Mouse (Mus musculus) embryonic facial prominence, embryonic 15.5 days (tissue): ENCODE measurements around the gene Palld. TPM values are rescaled to one million over a fixed set of nuclear protein-coding genes. Genes with fewer than 3 reads are reported as not detected.

Source experiments
- ATAC-seq: fragments of 200-750 bp; cut with Nextera tagmentation; 2 replicates; pipeline ENCODE4 v1.8.0; 2017; ENCODE audit warnings: low read depth, moderate TSS enrichment; ENCODE audit not compliant: insufficient number of reproducible peaks, low FRiP score, low TSS enrichment
- H3K27ac ChIP-seq: fragments of 300-500 bp; sonication (generic); replicated peaks from 2 replicates; pipeline ENCODE4 v1.5.1; 2015; ENCODE audit warnings: mild to moderate bottlenecking, inconsistent platforms
- H3K27me3 ChIP-seq: fragments of 300-500 bp; sonication (generic); 2 replicates; pipeline ENCODE4 v1.6.1; 2015; ENCODE audit warnings: inconsistent platforms
- H3K36me3 ChIP-seq: fragments of 300-500 bp; sonication (generic); 2 replicates; pipeline ENCODE4 v1.6.1; 2015; ENCODE audit warnings: mild to moderate bottlenecking, inconsistent platforms
- H3K4me1 ChIP-seq: fragments of 300-500 bp; sonication (generic); 2 replicates; pipeline ENCODE4 v1.6.1; 2015; ENCODE audit warnings: inconsistent platforms
- H3K4me2 ChIP-seq: fragments of 300-500 bp; sonication (generic); replicated peaks from 2 replicates; pipeline ENCODE4 v1.6.1; 2015; ENCODE audit warnings: mild to moderate bottlenecking, inconsistent platforms
- H3K4me3 ChIP-seq: fragments of 300-500 bp; sonication (generic); replicated peaks from 2 replicates; pipeline ENCODE4 v1.5.1; 2015; ENCODE audit warnings: mild to moderate bottlenecking, inconsistent platforms
- H3K9ac ChIP-seq: fragments of 300-500 bp; sonication (generic); 2 replicates; pipeline ENCODE4 v1.6.1; 2015; ENCODE audit warnings: inconsistent platforms
- H3K9me3 ChIP-seq: fragments of 300-500 bp; sonication (generic); replicated peaks from 2 replicates; pipeline ENCODE4 v1.6.1; 2016; ENCODE audit warnings: inconsistent platforms
- WGBS: fragments of 180-500 bp; shearing (Covaris S2); methylation state at CpG from one replicate; pipeline ENCODE4 v1.1.7; 2015; 5-methylcytosine and 5-hydroxymethylcytosine counted together
- polyA plus RNA-seq: library from polyadenylated mRNA; unstranded; fragments of >200 nt; fragmentation: Nextera tagmentation; extraction: Ambion mirVana; gene quantifications from 2 replicates; pipeline ENCODE4 v1.2.1, GENCODE M21; 2015

Gene Palld
- polyA plus RNA-seq, 1 experiment from 2014 or later: 141 TPM

GRCm38 (mm10) chr8:61865365-61865764 is 37.1 kb downstream of the Palld start:
- Histone ChIP-seq H3K4me3 (no peak overlapping the region), H3K4me1 (no peaks in the 10 kb centered on the region), H3K4me2 (no peak overlapping the region), H3K27me3 (no peaks in the 10 kb centered on the region), H3K36me3 (no peaks in the 10 kb centered on the region), H3K9me3 (no peaks in the 10 kb centered on the region), H3K27ac (no peak overlapping the region), H3K9ac (no peak overlapping the region)
- 82% methylated on average over 7 of the region's 7 CpGs for WGBS
- no peak for ATAC-seq

GRCm38 (mm10) chr8:61851270-61851669 is 51.2 kb downstream of the Palld start:
- Histone ChIP-seq H3K27me3 (no peaks in the 10 kb centered on the region), H3K4me2 (no peak overlapping the region), H3K4me1 (no peaks in the 10 kb centered on the region), H3K4me3 (no peak overlapping the region), H3K9ac (no peak overlapping the region), H3K36me3 (no peaks in the 10 kb centered on the region), H3K9me3 (no peaks in the 10 kb centered on the region), H3K27ac (no peak overlapping the region)
- WGBS: 78% methylated on average over 4 of the region's 4 CpGs
- ATAC-seq: no peak

- Histone ChIP-seq H3K36me3 (no peaks in the 10 kb centered on the region), H3K4me3 (no peak overlapping the region), H3K9ac (no peak overlapping the region), H3K27ac (no peak overlapping the region), H3K4me1 (0 out of 2 replicates have a peak, but pooled peaks cover 2% of the 10 kb centered on the region), H3K4me2 (no peak overlapping the region), H3K27me3 (no peaks in the 10 kb centered on the region), H3K9me3 (no peaks in the 10 kb centered on the region)
- 32% methylated on average over 7 of the region's 7 CpGs for WGBS
- ATAC-seq: 0 out of 2 replicates have a peak, but pooled peaks have one; percentile 24
Measured at GRCm38 (mm10) chr8:61848581-61849162, 53.8 kb downstream of the Palld start.

GRCm38 (mm10) chr8:61847494-61847893 is 55.0 kb downstream of the Palld start:
- Histone ChIP-seq H3K4me2 (no peak overlapping the region), H3K9me3 (no peaks in the 10 kb centered on the region), H3K9ac (no peak overlapping the region), H3K4me3 (no peak overlapping the region), H3K27ac (no peak overlapping the region), H3K36me3 (no peaks in the 10 kb centered on the region), H3K4me1 (0 out of 2 replicates have a peak, but pooled peaks cover 3% of the 10 kb centered on the region), H3K27me3 (no peaks in the 10 kb centered on the region)
- no peak for ATAC-seq
- WGBS: 73% methylated on average over 5 of the region's 5 CpGs

- no peak overlapping the region for H3K4me2 ChIP-seq
- H3K27me3 ChIP-seq: no peaks in the 10 kb centered on the region
- no peaks in the 10 kb centered on the region for H3K36me3 ChIP-seq
- H3K4me3 ChIP-seq: no peak overlapping the region
- H3K27ac ChIP-seq: no peak overlapping the region
- WGBS: 57% methylated on average over 2 of the region's 2 CpGs
- 0 out of 2 replicates have a peak, but pooled peaks cover 3% of the 10 kb centered on the region for H3K4me1 ChIP-seq
- ATAC-seq: no peak
- H3K9me3 ChIP-seq: no peaks in the 10 kb centered on the region
- H3K9ac ChIP-seq: no peak overlapping the region
Measured at GRCm38 (mm10) chr8:61844992-61845391, 57.5 kb downstream of the Palld start.

- no peak overlapping the region for H3K4me3 ChIP-seq
- H3K36me3 ChIP-seq: no peaks in the 10 kb centered on the region
- H3K27ac ChIP-seq: 0 out of 2 replicates have a peak overlapping the region, but pooled peaks have one; percentile 30
- H3K9ac ChIP-seq: no peak overlapping the region
- H3K4me1 ChIP-seq: 0 out of 2 replicates have a peak, but pooled peaks cover 3% of the 10 kb centered on the region
- H3K9me3 ChIP-seq: no peaks in the 10 kb centered on the region
- ATAC-seq: peak; percentile 43; the same call in 1 of the 2 replicates
- WGBS: 23% methylated on average over 4 of the region's 4 CpGs
- peak overlapping the region; percentile 9; the same call in 1 of the 2 replicates for H3K4me2 ChIP-seq
- H3K27me3 ChIP-seq: no peaks in the 10 kb centered on the region
Measured at GRCm38 (mm10) chr8:61844575-61844974, 57.9 kb downstream of the Palld start.

GRCm38 (mm10) chr8:61843776-61844175 is 58.7 kb downstream of the Palld start:
- WGBS: 56% methylated on average over 8 of the region's 8 CpGs
- Histone ChIP-seq H3K4me2 (no peak overlapping the region), H3K27ac (0 out of 2 replicates have a peak overlapping the region, but pooled peaks have one; percentile 8), H3K36me3 (no peaks in the 10 kb centered on the region), H3K9ac (no peak overlapping the region), H3K4me3 (no peak overlapping the region), H3K4me1 (0 out of 2 replicates have a peak, but pooled peaks cover 3% of the 10 kb centered on the region), H3K9me3 (no peaks in the 10 kb centered on the region), H3K27me3 (no peaks in the 10 kb centered on the region)
- no peak for ATAC-seq

GRCm38 (mm10) chr8:61833211-61833610 is 69.3 kb downstream of the Palld start:
- H3K27me3 ChIP-seq: no peaks in the 10 kb centered on the region
- 91% methylated on average over 3 of the region's 3 CpGs for WGBS
- H3K4me1 ChIP-seq: no peaks in the 10 kb centered on the region
- H3K36me3 ChIP-seq: no peaks in the 10 kb centered on the region
- H3K27ac ChIP-seq: no peak overlapping the region
- ATAC-seq: no peak
- no peak overlapping the region for H3K9ac ChIP-seq
- no peak overlapping the region for H3K4me3 ChIP-seq
- no peak overlapping the region for H3K4me2 ChIP-seq
- H3K9me3 ChIP-seq: no peaks in the 10 kb centered on the region

GRCm38 (mm10) chr8:61831944-61832343 is 70.5 kb downstream of the Palld start:
- ATAC-seq: no peak
- Histone ChIP-seq H3K27me3 (no peaks in the 10 kb centered on the region), H3K9ac (no peak overlapping the region), H3K4me2 (no peak overlapping the region), H3K4me1 (no peaks in the 10 kb centered on the region), H3K9me3 (no peaks in the 10 kb centered on the region), H3K36me3 (no peaks in the 10 kb centered on the region), H3K4me3 (no peak overlapping the region), H3K27ac (no peak overlapping the region)
- 56% methylated on average over 4 of the region's 4 CpGs for WGBS

GRCm38 (mm10) chr8:61830821-61831220 is 71.7 kb downstream of the Palld start:
- no peaks in the 10 kb centered on the region for H3K27me3 ChIP-seq
- no peak overlapping the region for H3K9ac ChIP-seq
- 0 out of 2 replicates have a peak, but pooled peaks have one; percentile 34 for ATAC-seq
- no peaks in the 10 kb centered on the region for H3K9me3 ChIP-seq
- H3K4me1 ChIP-seq: no peaks in the 10 kb centered on the region
- WGBS: 16% methylated on average over 6 of the region's 6 CpGs
- no peak overlapping the region for H3K4me2 ChIP-seq
- no peaks in the 10 kb centered on the region for H3K36me3 ChIP-seq
- H3K4me3 ChIP-seq: no peak overlapping the region
- no peak overlapping the region for H3K27ac ChIP-seq

GRCm38 (mm10) chr8:61824563-61824962 is 77.9 kb downstream of the Palld start:
- H3K27me3 ChIP-seq: no peaks in the 10 kb centered on the region
- H3K4me2 ChIP-seq: no peak overlapping the region
- H3K36me3 ChIP-seq: no peaks in the 10 kb centered on the region
- WGBS: 90% methylated on average over 3 of the region's 3 CpGs
- no peak overlapping the region for H3K4me3 ChIP-seq
- H3K27ac ChIP-seq: no peak overlapping the region
- no peaks in the 10 kb centered on the region for H3K9me3 ChIP-seq
- H3K9ac ChIP-seq: no peak overlapping the region
- no peak for ATAC-seq
- peaks cover 17% of the 10 kb centered on the region for H3K4me1 ChIP-seq

- 31% methylated on average over 5 of the region's 5 CpGs for WGBS
- ATAC-seq: no peak
- H3K36me3 ChIP-seq: no peaks in the 10 kb centered on the region
- no peak overlapping the region for H3K9ac ChIP-seq
- no peaks in the 10 kb centered on the region for H3K9me3 ChIP-seq
- no peaks in the 10 kb centered on the region for H3K27me3 ChIP-seq
- peaks cover 17% of the 10 kb centered on the region for H3K4me1 ChIP-seq
- H3K27ac ChIP-seq: no peak overlapping the region; the same call in 1 of the 2 replicates
- no peak overlapping the region for H3K4me3 ChIP-seq
- no peak overlapping the region for H3K4me2 ChIP-seq
Measured at GRCm38 (mm10) chr8:61823157-61823556, 79.3 kb downstream of the Palld start.
